Mouse (Mus musculus): ENCODE measurements around the gene Slc29a1.

Gene Slc29a1

DNA sequence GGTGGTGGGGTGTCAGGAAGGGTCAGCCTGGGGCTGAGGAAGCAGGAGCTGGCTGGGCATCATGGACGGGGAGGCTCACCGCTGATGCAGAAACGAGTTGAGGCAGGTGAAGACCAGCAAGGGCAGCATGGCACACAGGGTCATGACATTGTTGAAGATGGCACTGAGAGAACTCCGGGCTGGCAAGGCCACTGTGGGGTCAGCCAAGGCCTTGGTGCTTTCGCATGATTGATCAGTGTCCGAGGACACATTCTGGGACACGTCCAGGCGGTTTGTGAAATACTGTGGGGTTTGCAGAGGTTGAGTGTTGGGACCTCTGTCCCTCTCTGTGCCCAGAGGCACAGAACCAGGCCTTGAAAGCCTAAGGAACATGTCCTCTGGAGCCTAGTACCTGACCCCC is 9.6 kb downstream of the Slc29a1 start:
- DNase-seq (ENCODE audit: low read depth, low spot score) = no peak

DNA sequence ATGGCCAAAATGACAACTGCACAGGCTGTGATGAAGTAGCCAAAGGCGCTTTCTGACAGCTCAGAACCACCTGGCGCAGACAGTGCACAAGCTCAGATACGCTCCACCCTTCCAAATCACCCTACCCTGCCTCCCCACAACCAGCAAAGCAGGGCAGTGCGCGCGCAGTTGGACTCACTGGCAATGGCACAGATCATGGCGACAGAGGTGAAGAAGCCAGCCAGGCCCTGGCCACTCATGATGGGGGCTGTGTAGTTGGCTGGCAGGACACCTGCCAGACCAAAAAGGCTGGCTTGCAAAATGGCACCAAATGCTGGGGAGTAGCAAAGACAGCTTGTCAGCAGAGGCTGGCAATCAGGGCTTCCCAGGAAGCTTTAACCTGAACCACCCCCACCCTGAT is 10.2 kb downstream of the Slc29a1 start:
- no peak for DNase-seq (ENCODE audit: low read depth, low spot score)

DNA sequence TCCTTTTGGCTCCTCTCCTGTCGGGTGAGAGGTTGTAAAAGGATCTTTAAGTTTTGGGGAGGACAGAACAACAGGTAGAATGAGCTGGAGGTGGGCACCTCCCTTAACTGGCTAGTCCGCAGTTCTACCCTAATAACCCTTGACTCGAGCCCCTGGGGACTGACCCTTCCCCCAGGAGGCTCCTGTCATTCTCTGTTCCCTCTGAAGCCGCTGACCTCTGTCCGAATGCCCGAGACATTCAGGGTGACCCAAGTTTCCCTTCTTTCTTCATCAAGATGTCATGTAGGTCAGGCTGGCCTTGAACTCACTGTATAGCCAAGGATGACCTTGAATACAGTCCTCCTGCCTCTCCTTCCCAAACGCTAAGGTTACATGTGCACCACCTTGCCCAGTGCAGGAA is 11.0 kb downstream of the Slc29a1 start:
- DNase-seq (ENCODE audit: low read depth, low spot score) = no peak

GRCm38 (mm10) chr17:45586449-45586837 is 13.0 kb downstream of the Slc29a1 start:
- no peak for DNase-seq (ENCODE audit: low read depth, low spot score)

GRCm38 (mm10) chr17:45585725-45586448 is 13.5 kb downstream of the Slc29a1 start:
- no peak for DNase-seq (ENCODE audit: low read depth, low spot score)

DNA sequence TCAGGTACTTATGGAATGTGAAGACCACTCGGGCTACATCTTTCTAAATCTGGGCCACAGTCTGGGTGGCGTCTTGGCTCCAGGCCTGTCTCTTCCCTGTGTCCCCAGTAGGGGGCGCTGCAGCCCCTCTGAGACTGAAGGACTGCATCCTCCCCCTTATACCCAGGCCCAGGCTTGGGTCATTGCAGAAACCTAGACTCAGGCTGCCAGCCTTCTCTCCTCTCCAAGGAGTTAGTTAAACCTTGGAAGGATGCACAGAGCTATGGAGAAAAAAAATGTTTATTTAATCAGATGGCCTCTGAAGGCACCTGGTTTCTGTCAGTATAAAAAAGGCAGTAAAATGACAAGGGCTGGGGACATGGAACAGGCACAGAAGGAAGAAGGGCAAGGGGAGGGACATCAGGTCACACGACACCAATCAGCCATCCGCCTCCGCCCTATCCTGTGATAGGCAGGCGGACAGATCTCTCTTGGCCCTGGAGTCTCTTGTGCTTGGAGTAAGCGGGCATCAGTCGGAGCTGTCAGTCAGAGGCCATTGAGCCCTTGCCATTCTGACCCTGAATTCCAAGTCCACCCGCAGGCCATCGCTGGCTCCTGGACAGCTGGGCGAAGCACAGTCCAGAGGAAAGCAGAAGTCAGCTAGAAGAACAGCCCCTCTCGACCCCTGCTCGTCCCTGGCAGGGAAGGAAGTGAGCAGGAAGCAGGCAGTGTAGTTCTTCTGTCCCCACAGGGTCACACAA is 14.3 kb downstream of the Slc29a1 start:
- no peak for DNase-seq (ENCODE audit: low read depth, low spot score)

- no peak for DNase-seq (ENCODE audit: low read depth, low spot score)
These were observed 15.1 kb downstream of the Slc29a1 start for GRCm38 (mm10) chr17:45584096-45584896.

GRCm38 (mm10) chr17:45582715-45583355 is 16.6 kb downstream of the Slc29a1 start:
- DNase-seq (ENCODE audit: low read depth, low spot score) = no peak

GRCm38 (mm10) chr17:45582188-45582587 is 17.2 kb downstream of the Slc29a1 start:
- DNase-seq (ENCODE audit: low read depth, low spot score) = no peak

DNA sequence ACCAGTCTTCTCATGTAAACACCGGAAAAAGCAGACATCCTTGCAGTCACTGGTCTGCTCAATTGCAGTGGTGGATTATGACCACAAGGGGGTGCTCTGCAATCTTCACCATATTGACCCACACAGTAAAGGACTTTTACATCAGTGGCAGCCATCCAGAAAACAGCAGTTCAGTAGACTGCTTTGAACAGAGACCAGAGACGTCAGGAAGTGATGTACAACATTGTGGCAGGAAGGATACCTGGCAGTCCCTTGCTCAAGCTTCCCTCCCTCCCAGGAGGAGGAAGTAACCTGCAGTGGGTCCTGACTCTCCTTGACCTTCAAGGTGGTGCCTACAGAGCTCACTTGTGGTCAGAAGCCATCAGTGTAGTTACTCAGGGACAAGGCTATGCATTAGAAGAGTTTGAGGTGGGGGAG is 17.8 kb downstream of the Slc29a1 start:
- no peak for DNase-seq (ENCODE audit: low read depth, low spot score)

DNA sequence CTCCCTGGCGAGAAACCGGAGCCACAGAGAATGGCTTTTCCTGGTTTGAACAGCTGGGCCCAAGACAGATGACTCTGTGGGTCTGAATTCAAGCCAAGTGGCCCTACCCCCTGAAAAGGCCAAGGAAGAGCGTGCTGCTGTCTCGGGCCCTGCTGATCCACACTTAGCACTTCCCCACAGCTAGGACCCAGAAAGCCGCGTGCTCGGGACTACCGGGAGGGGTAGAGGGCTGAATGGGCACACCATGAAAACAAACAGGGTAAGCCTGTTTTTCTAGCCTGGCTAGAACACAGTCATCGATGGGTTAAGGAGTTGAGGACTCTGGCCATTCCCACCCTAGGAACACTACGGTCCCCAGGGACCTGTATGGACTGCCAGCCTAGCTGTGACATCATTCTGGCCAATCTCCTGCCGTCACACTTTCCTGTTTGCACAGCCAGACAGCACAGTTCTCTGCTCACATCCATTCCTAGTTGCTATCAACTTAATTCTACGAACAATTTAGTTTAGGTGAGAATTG is 18.4 kb downstream of the Slc29a1 start:
- DNase-seq (ENCODE audit: low read depth, low spot score) = no peak

GRCm38 (mm10) chr17:45579554-45579953 is 19.9 kb downstream of the Slc29a1 start:
- DNase-seq (ENCODE audit: low read depth, low spot score) = no peak

GRCm38 (mm10) chr17:45578843-45579242 is 20.6 kb downstream of the Slc29a1 start:
- DNase-seq (ENCODE audit: low read depth, low spot score) = no peak

GRCm38 (mm10) chr17:45578242-45578641 is 21.2 kb downstream of the Slc29a1 start:
- no peak for DNase-seq (ENCODE audit: low read depth, low spot score)

GRCm38 (mm10) chr17:45575123-45575897 is 24.1 kb downstream of the Slc29a1 start:
- no peak for DNase-seq (ENCODE audit: low read depth, low spot score)

GRCm38 (mm10) chr17:45574129-45574761 is 25.2 kb downstream of the Slc29a1 start:
- no peak for DNase-seq (ENCODE audit: low read depth, low spot score)

- DNase-seq (ENCODE audit: low read depth, low spot score) = peak; percentile 91
These were observed 25.7 kb downstream of the Slc29a1 start for GRCm38 (mm10) chr17:45573780-45574123.

GRCm38 (mm10) chr17:45573087-45573779 is 26.2 kb downstream of the Slc29a1 start, which contains the start of gene Hsp90ab1:
TSS of gene Hsp90ab1 (minus strand) at chr17:45573271.
- peak; percentile 95 for DNase-seq (ENCODE audit: low read depth, low spot score)
